In genomic region chr1:193870731-193871130, GRCm38 (mm10) we compare ENCODE assay signal across 14 mouse cellular contexts.
DNase-seq lines count a peak whose midpoint lies in the region; ATAC-seq and TF ChIP-seq lines count a peak whose summit lies in the region.
"Had no signal": no experiment of that assay in that cellular context is flagged by ENCODE, and none has a peak within 500 bp of the region (broad histone marks: within the 10 kb centered on the region; RNA-seq: fewer than 3 reads in every experiment).

No protein-coding gene starts in this region.

- no peak overlapping the region for H3K4me3 ChIP-seq in gastrocnemius, adult 2 months
- H3K4me3 ChIP-seq: embryonic facial prominence, embryonic 15.5 days; limb, embryonic 13.5 days had no signal

- intact Hi-C loops in gastrocnemius, adult 2 months (cut with DNase I) = no loop called here
- intact Hi-C loops in left cerebral cortex, postnatal 10 days (cut with DNase I) = no loop called here

- no peak for ATAC-seq in granulocyte monocyte progenitor cell, adult 5-6 weeks (replicated peaks; ENCODE audit: poor library complexity, severe bottlenecking)
- ATAC-seq: forebrain, embryonic 16.5 days had no signal

- no peak overlapping the region for H3K27ac ChIP-seq in gastrocnemius, adult 2 months
- H3K27ac ChIP-seq: embryonic facial prominence, embryonic 15.5 days; limb, embryonic 13.5 days had no signal

- TF ChIP-seq CTCF in gastrocnemius, adult 2 months (IDR thresholded peaks at IDR 0.05) = no peak

- peak; percentile 6 for DNase-seq in gastrocnemius, postnatal 25 days
- no peak for DNase-seq in gastrocnemius, adult 2 months
- peak; percentile 61 for DNase-seq in ovary, adult 18-20 months (ENCODE audit: low spot score)
- no peak for DNase-seq in ovary, postnatal 14 days (ENCODE audit: low spot score)
- DNase-seq in kidney, postnatal 36 days = peak; percentile 8 to 27
- DNase-seq in thymus, postnatal 36 days = no peak
- DNase-seq in left cerebral cortex, postnatal 10 days (ENCODE audit: extremely low spot score in 1 of 2, low spot score in 2 of 2) = no peak
- DNase-seq: heart, adult 11 months; heart, postnatal 4 days; right cerebral cortex, postnatal 14 days had no signal

Comparison
In these comparisons a context has a peak if more than half of its experiments do, and no peak if none do; other contexts are left out.
1. DNase-seq: peak in gastrocnemius, postnatal 25 days (single experiment), ovary, adult 18-20 months (single experiment) and kidney, postnatal 36 days (2 of 2); none in gastrocnemius, adult 2 months (single experiment), ovary, postnatal 14 days (single experiment), thymus, postnatal 36 days (0 of 2) and left cerebral cortex, postnatal 10 days (0 of 2).